ENCODE assay signal across 8 mouse cellular contexts in the genomic region with DNA sequence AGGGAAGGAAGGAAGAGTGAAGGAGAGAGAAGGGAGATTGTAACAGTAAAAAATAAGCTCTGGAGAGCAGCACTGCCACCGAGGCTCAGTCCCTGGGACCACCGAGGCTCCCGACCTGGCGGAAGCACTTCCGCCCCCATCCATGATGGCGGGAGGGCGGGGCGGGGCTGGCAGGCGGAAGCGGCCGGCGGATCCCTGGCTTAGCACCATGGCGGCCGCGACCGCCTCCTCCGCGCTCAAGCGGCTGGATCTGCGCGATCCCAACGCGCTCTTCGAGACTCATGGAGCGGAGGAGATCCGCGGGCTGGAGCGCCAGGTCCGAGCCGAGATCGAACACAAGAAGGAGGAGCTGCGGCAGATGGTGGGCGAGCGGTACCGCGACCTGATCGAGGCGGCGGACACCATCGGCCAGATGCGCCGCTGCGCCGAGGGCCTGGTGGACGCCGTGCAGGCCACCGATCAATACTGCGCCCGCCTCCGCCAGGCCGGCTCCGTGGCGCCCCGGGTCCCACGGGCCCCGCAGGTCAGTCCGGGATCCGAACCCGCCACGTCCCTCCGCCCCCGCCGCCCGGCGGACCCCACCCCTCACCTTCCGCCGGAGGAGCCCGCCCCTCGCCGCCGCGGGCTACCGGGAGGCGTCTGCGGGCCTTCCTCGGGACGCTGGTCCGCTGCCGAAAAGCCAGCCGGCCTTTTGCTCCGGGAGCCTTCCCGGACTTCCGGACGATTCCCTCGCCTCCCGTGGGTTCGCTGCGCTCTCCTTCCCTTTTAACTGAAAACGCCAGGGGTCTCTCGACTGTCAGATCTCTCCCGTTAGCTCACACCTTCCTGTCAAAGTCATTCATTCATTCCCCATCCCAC. TPM values are rescaled to one million over a fixed set of nuclear protein-coding genes. Genes with fewer than 3 reads are reported as not detected.
DNase-seq lines count a peak whose midpoint lies in the region; ATAC-seq and TF ChIP-seq lines count a peak whose summit lies in the region.

A gene (minus strand): TSS at position 727 of the 858 bp plus-strand sequence.

- peaks cover 31% of the 10 kb centered on the region for H3K36me3 ChIP-seq in embryonic facial prominence, embryonic 10.5 days (replicated peaks)
- no peaks in the 10 kb centered on the region for H3K36me3 ChIP-seq in kidney, adult 2 months (ENCODE audit: control insufficient read depth, insufficient read depth, low read length)
- H3K36me3 ChIP-seq in midbrain, postnatal 0 days (ENCODE audit: insufficient read depth, low read length): peaks cover 29% of the 10 kb centered on the region

- H3K9ac ChIP-seq in midbrain, postnatal 0 days (replicated peaks; ENCODE audit: low read length, poor library complexity, severe bottlenecking): peak within 1 kb of the TSS; percentile 93

- WGBS in embryonic facial prominence, embryonic 10.5 days: under 1% methylated on average over 91 of the region's 91 CpGs
- under 1% methylated on average over 89 of the region's 91 CpGs for WGBS in kidney, adult 2 months
- WGBS in midbrain, postnatal 0 days: under 1% methylated on average over 81 of the region's 91 CpGs

- 0 out of 2 replicates have a peak, but pooled peaks cover 5% of the 10 kb centered on the region for H3K27me3 ChIP-seq in embryonic facial prominence, embryonic 10.5 days (replicated peaks; ENCODE audit: low read depth, poor library complexity, severe bottlenecking)
- no peaks in the 10 kb centered on the region for H3K27me3 ChIP-seq in kidney, adult 2 months (replicated peaks; ENCODE audit: control insufficient read depth, insufficient read depth, low read length)
- no peaks in the 10 kb centered on the region for H3K27me3 ChIP-seq in midbrain, postnatal 0 days (ENCODE audit: insufficient read depth, low read length)

- peak within 1 kb of the TSS; percentile 97 for H3K4me3 ChIP-seq in embryonic facial prominence, embryonic 10.5 days
- peak within 1 kb of the TSS; percentile 100 for H3K4me3 ChIP-seq in kidney, adult 2 months (ENCODE audit: insufficient read depth, low read depth, low read length)
- H3K4me3 ChIP-seq in midbrain, postnatal 0 days (ENCODE audit: low read depth, low read length): peak within 1 kb of the TSS; percentile 96

- no peak for TF ChIP-seq CTCF in kidney, adult 2 months (conservative IDR thresholded peaks at IDR 0.05; ENCODE audit: insufficient read depth, insufficient read length, low read depth, low read length)
- peak; percentile 55 for TF ChIP-seq CTCF in midbrain, postnatal 0 days (IDR thresholded peaks at IDR 0.05)

- TF ChIP-seq POLR2A in kidney, adult 2 months (IDR thresholded peaks at IDR 0.05; ENCODE audit: low read depth, low read length): peak; percentile 29

- ATAC-seq in midbrain, postnatal 0 days (ENCODE audit: low FRiP score): peak; percentile 85

- H3K9me3 ChIP-seq in embryonic facial prominence, embryonic 10.5 days: peaks cover 3% of the 10 kb centered on the region; the same call in 1 of the 2 replicates
- H3K9me3 ChIP-seq in midbrain, postnatal 0 days (ENCODE audit: low read length): no peaks in the 10 kb centered on the region

- H3K4me1 ChIP-seq in embryonic facial prominence, embryonic 10.5 days: peaks cover 54% of the 10 kb centered on the region
- H3K4me1 ChIP-seq in kidney, adult 2 months (ENCODE audit: control insufficient read depth, insufficient read depth, low read length): peaks cover 15% of the 10 kb centered on the region
- peaks cover 9% of the 10 kb centered on the region; the same call in 1 of the 2 replicates for H3K4me1 ChIP-seq in midbrain, postnatal 0 days (ENCODE audit: insufficient read depth, low read length)

- DNase-seq in 3T3-L1 (ENCODE audit: low read depth, low spot score) (peak; percentile 71), liver (peak; percentile 85)
- peak; percentile 57 to 68 for DNase-seq in adrenal gland, adult 18-20 months (ENCODE audit: low spot score in 2 of 2)
- DNase-seq in embryonic facial prominence, embryonic 10.5 days (ENCODE audit: low spot score): peak; percentile 88
- peak; percentile 39 for DNase-seq in heart, adult 8-10 months (ENCODE audit: low spot score)
- DNase-seq in kidney, adult 2 months: peak; percentile 72
- peak; percentile 81 for DNase-seq in midbrain, postnatal 0 days (ENCODE audit: low spot score)
- DNase-seq in spleen, postnatal 4 days (ENCODE audit: low spot score in 2 of 2): peak; percentile 67 to 87

- peak within 1 kb of the TSS; percentile 97 for H3K27ac ChIP-seq in embryonic facial prominence, embryonic 10.5 days (replicated peaks)
- peak within 1 kb of the TSS; percentile 96 for H3K27ac ChIP-seq in kidney, adult 2 months (ENCODE audit: insufficient read depth, low read depth, low read length)
- peak within 1 kb of the TSS; percentile 89 for H3K27ac ChIP-seq in midbrain, postnatal 0 days (ENCODE audit: low read depth, low read length)

- H3K4me2 ChIP-seq in midbrain, postnatal 0 days (ENCODE audit: low read depth, low read length, poor library complexity, severe bottlenecking): peak within 1 kb of the TSS; percentile 66

RNA-seq across cellular contexts. Expression of the gene that starts here (rescaled TPM):
- total RNA-seq in adrenal gland, adult 18-20 months (2021): 10 to 100 TPM; 23.1 to 29.1 TPM
- 17.0 and 17.2 TPM in 2 replicates for polyA plus RNA-seq in embryonic facial prominence, embryonic 10.5 days (2016; fragmentation: Nextera tagmentation; extraction: Ambion mirVana)
- 1 to 10 TPM; 2.8 to 4.4 (median 4.0) TPM for total RNA-seq in heart, adult 8-10 months (2022)
- polyA plus RNA-seq in kidney, adult 2 months (2012; rRNA removed): 24.5 and 29.5 TPM in 2 replicates
- total RNA-seq in midbrain, postnatal 0 days (2014; rRNA removed): 56.0 and 62.5 TPM in 2 replicates
- 35.9 and 40.4 TPM in 2 replicates for polyA plus RNA-seq in midbrain, postnatal 0 days (2015; fragmentation: Nextera tagmentation; extraction: Ambion mirVana)

Comparison
In these comparisons a context has a peak if more than half of its experiments do, and no peak if none do; other contexts are left out.
1. Peak in every context shown above with its lines: DNase-seq, ATAC-seq, H3K4me3 ChIP-seq and H3K27ac ChIP-seq.
2. RNA of the gene that starts here (total RNA-seq): 56.0 to 62.5 TPM in midbrain, postnatal 0 days and 23.1 to 29.1 TPM in adrenal gland, adult 18-20 months; 2.8 to 4.4 TPM in heart, adult 8-10 months; every median in the first group is over 4 times any median in the second.